Mouse (Mus musculus) midbrain, postnatal 0 days (tissue): ENCODE measurements around the gene Tenm4. TPM values are rescaled to one million over a fixed set of nuclear protein-coding genes. Genes with fewer than 3 reads are reported as not detected.

Experiments used
- ATAC-seq: fragments of 200-750 bp; cut with Nextera tagmentation; 2 replicates; pipeline ENCODE4 v1.8.0; 2017; ENCODE audit warnings: moderate number of reproducible peaks, mild to moderate bottlenecking, moderate TSS enrichment, moderate library complexity; ENCODE audit not compliant: low FRiP score
- DNase-seq: peaks from one replicate; pipeline ENCODE4 v3.0.0-alpha.2; 2015; ENCODE audit warnings: low spot score
- H3K27ac ChIP-seq: fragments of 300-500 bp; sonication (generic); 2 replicates; pipeline ENCODE4 v1.5.1; 2014; ENCODE audit warnings: low read depth, mild to moderate bottlenecking, low read length, mixed read lengths
- H3K27me3 ChIP-seq: fragments of 300-500 bp; sonication (generic); 2 replicates; pipeline ENCODE4 v1.6.1; 2014; ENCODE audit warnings: low read length, control low read depth, mixed read lengths; ENCODE audit not compliant: insufficient read depth
- H3K36me3 ChIP-seq: fragments of 300-500 bp; sonication (generic); 2 replicates; pipeline ENCODE4 v1.6.1; 2014; ENCODE audit warnings: low read length, control low read depth, mixed read lengths; ENCODE audit not compliant: insufficient read depth
- H3K4me1 ChIP-seq: fragments of 300-500 bp; sonication (generic); 2 replicates; pipeline ENCODE4 v1.6.1; 2014; ENCODE audit warnings: mild to moderate bottlenecking, control low read depth, antibody characterized with exemption, low read length, mixed read lengths; ENCODE audit not compliant: insufficient read depth
- H3K4me2 ChIP-seq: fragments of 300-500 bp; sonication (generic); 2 replicates; pipeline ENCODE4 v1.6.1; 2014; ENCODE audit warnings: low read depth, mild to moderate bottlenecking, low read length, mixed read lengths; ENCODE audit not compliant: poor library complexity, severe bottlenecking
- H3K4me3 ChIP-seq: fragments of 300-500 bp; sonication (generic); 2 replicates; pipeline ENCODE4 v1.5.1; 2014; ENCODE audit warnings: low read depth, mild to moderate bottlenecking, low read length, moderate library complexity
- H3K9ac ChIP-seq: fragments of 300-500 bp; sonication (generic); replicated peaks from 2 replicates; pipeline ENCODE4 v1.6.1; 2014; ENCODE audit warnings: mild to moderate bottlenecking, low read length, moderate library complexity, mixed read lengths; ENCODE audit not compliant: poor library complexity, severe bottlenecking
- H3K9me3 ChIP-seq: fragments of 300-500 bp; sonication (generic); 2 replicates; pipeline ENCODE4 v1.6.1; 2016; ENCODE audit warnings: low read length, control low read depth
- CTCF ChIP-seq: IDR thresholded peaks from 2 replicates; pipeline ENCODE4 v1.5.1; 2016; ENCODE audit warnings: antibody characterized with exemption, mild to moderate bottlenecking
- WGBS: fragments of 180-500 bp; shearing (Covaris S2); extraction: QIAGEN DNeasy Blood & Tissue Kit; methylation state at CpG from one replicate; pipeline ENCODE4 v1.1.7; 2014; 5-methylcytosine and 5-hydroxymethylcytosine counted together
- polyA plus RNA-seq: library from polyadenylated mRNA; unstranded; fragments of >200 nt; fragmentation: Nextera tagmentation; extraction: Ambion mirVana; gene quantifications from 2 replicates; pipeline ENCODE4 v1.2.1, GENCODE M21; 2015
- total RNA-seq: library from RNA; depleted of rRNA; stranded (reverse); fragments of >200 nt; gene quantifications from 2 replicates; pipeline ENCODE4 v1.2.3, GENCODE M21; 2014

The Tenm4 gene
- total and polyA plus RNA-seq, 2 experiments from 2014 or later = 35.9 to 56.0 TPM

DNA sequence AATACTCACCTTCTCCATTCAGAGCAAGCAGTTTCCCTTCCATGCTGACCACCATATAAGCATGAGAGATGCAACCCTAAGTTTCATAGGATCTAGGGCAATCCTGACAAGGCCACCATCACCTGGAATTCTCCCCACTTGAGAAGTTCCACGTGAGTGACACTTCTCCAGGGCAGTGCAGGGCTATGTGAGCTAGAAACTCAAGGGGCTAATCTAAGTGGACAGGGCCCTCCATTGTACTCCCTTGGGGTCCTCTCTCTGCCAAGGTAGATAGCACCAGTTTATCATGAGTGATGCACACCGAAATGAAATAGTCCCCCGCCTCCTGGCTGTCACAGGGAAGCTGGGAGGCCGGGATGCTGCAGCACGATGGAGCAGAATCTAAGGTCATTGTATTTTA is 688.6 kb downstream of the Tenm4 start:
- no peak overlapping the region for H3K4me2 ChIP-seq
- H3K9me3 ChIP-seq = no peaks in the 10 kb centered on the region
- TF ChIP-seq CTCF = no peak
- ATAC-seq (no peak), DNase-seq (no peak)
- no peak overlapping the region for H3K4me3 ChIP-seq
- H3K4me1 ChIP-seq = no peaks in the 10 kb centered on the region
- H3K9ac ChIP-seq = no peak overlapping the region
- no peak overlapping the region for H3K27ac ChIP-seq
- H3K36me3 ChIP-seq = no peaks in the 10 kb centered on the region; the same call in 1 of the 2 replicates
- no peaks in the 10 kb centered on the region for H3K27me3 ChIP-seq
- WGBS = 64% methylated on average over 5 of the region's 5 CpGs

DNA sequence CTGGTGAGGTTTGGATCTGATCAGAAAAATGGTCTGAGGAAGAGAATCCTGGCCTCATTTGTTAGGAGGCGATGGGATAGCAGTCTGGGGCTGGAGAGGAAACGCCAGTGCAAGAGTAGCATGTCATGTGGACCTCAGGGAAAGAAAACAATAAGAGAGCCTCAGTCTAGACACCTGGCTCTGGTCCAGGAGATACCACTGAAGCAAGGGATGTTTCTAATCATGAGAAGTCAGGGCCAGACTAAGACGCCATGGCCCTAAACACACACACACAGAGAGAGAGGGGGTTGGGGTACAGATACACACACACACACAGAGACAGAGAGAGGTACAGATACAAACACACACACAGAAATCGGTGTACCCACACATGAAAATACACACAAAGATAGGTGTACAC is 689.6 kb downstream of the Tenm4 start:
- Histone ChIP-seq H3K9me3 (no peaks in the 10 kb centered on the region), H3K4me2 (no peak overlapping the region), H3K36me3 (no peaks in the 10 kb centered on the region; the same call in 1 of the 2 replicates), H3K27me3 (no peaks in the 10 kb centered on the region), H3K27ac (no peak overlapping the region), H3K9ac (no peak overlapping the region), H3K4me1 (no peaks in the 10 kb centered on the region), H3K4me3 (no peak overlapping the region)
- ATAC-seq (no peak), DNase-seq (no peak)
- TF ChIP-seq CTCF = no peak
- 65% methylated on average over 4 of the region's 4 CpGs for WGBS

DNA sequence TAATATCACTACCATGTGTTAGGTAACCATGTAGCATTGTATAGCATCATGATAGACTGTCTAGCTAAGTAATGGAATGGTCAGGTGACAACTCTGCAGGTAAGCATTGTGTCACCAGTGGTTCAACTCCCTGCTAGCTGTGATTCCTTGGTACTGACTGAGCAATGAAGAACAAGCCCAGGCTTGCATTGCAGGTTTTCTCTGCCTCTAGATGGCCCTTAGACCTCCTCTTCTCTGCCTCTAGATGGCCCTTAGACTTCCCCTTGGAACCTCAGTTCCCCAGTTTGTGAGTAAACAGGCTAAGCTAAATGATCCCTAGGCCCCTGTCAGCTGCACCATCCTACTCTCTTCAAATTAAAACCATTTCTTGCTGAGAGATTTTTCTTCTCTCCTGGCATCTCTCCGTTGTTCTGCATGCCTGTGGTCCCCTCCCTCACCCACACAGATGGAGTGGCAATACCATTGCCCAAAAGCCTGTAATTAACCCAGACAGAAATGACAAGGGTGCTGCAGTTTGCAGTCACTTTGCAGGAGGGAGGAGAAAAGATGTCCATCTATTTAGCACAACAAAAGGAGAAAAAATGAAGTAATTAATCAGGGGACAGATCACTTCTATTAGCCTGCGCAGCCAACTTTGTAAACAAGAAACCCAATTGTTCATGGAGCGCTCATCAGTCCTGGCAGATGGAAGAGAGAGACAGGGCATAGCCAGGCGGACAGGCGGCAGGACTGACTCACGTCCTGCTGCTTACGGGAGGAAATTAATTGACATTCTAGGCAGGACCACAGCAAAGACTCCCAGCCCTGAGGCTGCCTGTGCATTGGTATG is 694.1 kb downstream of the Tenm4 start:
- H3K36me3 ChIP-seq = no peaks in the 10 kb centered on the region; the same call in 1 of the 2 replicates
- H3K27me3 ChIP-seq = no peaks in the 10 kb centered on the region
- no peak overlapping the region for H3K27ac ChIP-seq
- ATAC-seq (peak; percentile 32; the same call in 1 of the 2 replicates), DNase-seq (peak; percentile 69)
- 45% methylated on average over 7 of the region's 7 CpGs for WGBS
- no peak overlapping the region for H3K4me3 ChIP-seq
- TF ChIP-seq CTCF = no peak
- no peaks in the 10 kb centered on the region for H3K4me1 ChIP-seq
- H3K4me2 ChIP-seq = no peak overlapping the region
- H3K9me3 ChIP-seq = no peaks in the 10 kb centered on the region
- no peak overlapping the region for H3K9ac ChIP-seq

DNA sequence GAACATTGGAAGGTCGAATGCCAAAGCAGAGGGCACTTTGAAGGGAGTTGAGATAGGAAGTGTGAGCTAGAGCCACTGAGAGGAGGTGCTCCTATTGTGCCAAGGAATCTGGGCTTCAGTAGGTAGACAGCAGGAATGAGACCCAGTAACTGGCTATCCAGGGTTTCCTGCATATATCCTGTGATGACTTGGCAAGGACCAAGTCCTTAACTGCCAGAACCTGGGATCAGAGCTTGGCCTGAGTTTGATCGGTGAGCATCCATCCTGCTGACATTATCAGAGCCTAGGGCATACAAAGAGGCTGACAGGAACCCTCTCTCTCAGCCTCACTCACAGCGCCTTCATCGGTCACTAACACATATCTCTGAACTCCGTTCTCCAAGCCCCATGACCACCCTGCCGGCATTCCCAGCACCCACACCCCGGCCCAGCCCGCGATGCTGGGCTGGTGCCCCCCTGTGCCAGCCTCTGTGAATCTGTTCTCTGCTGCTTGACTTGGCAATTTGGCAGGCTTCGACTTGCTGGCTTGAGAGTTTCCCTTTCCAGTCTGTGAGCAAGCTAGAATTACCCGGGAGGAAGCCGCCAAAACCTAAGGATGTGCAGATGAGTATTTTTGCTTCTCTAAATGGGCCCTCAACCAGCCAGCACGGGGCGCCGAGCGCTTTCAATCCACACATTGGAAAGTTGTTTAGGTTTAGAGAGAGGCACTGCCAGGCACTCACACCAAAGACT is 698.2 kb downstream of the Tenm4 start:
- Histone ChIP-seq H3K9me3 (no peaks in the 10 kb centered on the region), H3K27me3 (no peaks in the 10 kb centered on the region), H3K36me3 (peaks cover 10% of the 10 kb centered on the region; the same call in 1 of the 2 replicates), H3K27ac (no peak overlapping the region), H3K4me3 (no peak overlapping the region), H3K9ac (no peak overlapping the region), H3K4me2 (no peak overlapping the region), H3K4me1 (no peaks in the 10 kb centered on the region)
- WGBS = 69% methylated on average over 16 of the region's 16 CpGs
- peak; percentile 86 for DNase-seq
- TF ChIP-seq CTCF = no peak
- ATAC-seq = peak; percentile 50; the same call in 1 of the 2 replicates

DNA sequence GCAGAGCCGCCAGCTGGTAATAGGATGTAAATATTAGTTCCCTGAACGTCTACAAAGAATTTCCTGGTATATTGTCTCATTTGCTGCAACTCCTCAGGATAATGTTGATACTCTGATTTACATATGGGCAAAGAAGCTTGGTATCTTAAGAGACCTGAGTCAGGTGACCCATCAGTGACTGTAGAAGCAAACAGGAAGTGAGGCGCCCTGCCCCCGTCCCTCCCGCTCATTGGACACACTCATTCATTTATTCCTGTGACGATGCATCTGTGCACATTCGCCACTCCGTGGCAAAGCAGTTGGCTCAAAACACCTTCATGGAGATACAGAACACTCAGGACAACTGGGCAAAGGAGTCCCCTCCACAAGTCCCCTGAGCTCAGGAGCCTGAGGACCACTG is 699.4 kb downstream of the Tenm4 start:
- Histone ChIP-seq H3K4me3 (no peak overlapping the region), H3K9ac (no peak overlapping the region), H3K27me3 (no peaks in the 10 kb centered on the region), H3K9me3 (no peaks in the 10 kb centered on the region), H3K4me2 (no peak overlapping the region), H3K27ac (no peak overlapping the region), H3K36me3 (peaks cover 11% of the 10 kb centered on the region; the same call in 1 of the 2 replicates), H3K4me1 (no peaks in the 10 kb centered on the region)
- no peak for TF ChIP-seq CTCF
- 88% methylated on average over 8 of the region's 8 CpGs for WGBS
- ATAC-seq = no peak
- no peak for DNase-seq

DNA sequence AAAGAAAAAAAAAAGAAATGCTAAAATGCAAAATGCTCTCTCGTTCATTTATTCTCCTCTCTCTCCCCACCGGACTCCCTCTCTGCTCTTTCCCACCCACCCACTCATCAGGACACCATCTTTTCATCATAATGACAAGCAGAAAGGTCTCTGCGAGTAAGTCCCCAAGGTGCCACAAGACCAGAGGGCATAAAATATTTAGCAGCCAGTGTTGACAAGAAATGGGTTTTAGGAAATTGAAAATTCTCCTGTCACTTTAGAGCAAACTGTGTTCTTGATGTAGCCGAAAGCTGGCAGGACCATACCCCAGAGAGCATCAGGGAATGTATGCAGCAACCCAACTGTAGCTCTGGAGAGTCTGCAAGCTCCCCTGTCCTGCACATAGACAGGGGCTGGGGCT is 700.0 kb downstream of the Tenm4 start:
- Histone ChIP-seq H3K27ac (no peak overlapping the region), H3K9ac (no peak overlapping the region), H3K9me3 (no peaks in the 10 kb centered on the region), H3K36me3 (peaks cover 11% of the 10 kb centered on the region; the same call in 1 of the 2 replicates), H3K4me2 (no peak overlapping the region), H3K4me3 (no peak overlapping the region), H3K27me3 (no peaks in the 10 kb centered on the region), H3K4me1 (no peaks in the 10 kb centered on the region)
- ATAC-seq (no peak), DNase-seq (no peak)
- 55% methylated on average over 4 of the region's 4 CpGs for WGBS
- TF ChIP-seq CTCF = no peak
